Mouse (Mus musculus): ENCODE data around the gene Gm20821. TPM values are rescaled to one million over a fixed set of nuclear protein-coding genes. Genes with fewer than 3 reads are reported as not detected.
"Not testable (repeated sequence)": the region's sequence is repeated elsewhere in the genome, so short reads cannot be mapped to it uniquely, and the experiment has no call there.

The Gm20821 gene
- total RNA-seq (2021) = not detected

GRCm38 (mm10) chrY:9781504-9781903, at the start of gene Gm20821:
Gene Gm20821, plus strand, starts transcription at chrY:9781804.
- intact Hi-C loops (cut with DNase I); DNase-seq: not testable (repeated sequence)
